Mouse (Mus musculus): ENCODE results near the gene Dse.
"Not testable (repeated sequence)": the region's sequence is repeated elsewhere in the genome, so short reads cannot be mapped to it uniquely, and the experiment has no call there.

Dse gene

GRCm38 (mm10) chr10:34207503-34207850 lies at the start of gene Dse:
Dse (minus strand) TSS chr10:34207715.
- DNase-seq (ENCODE audit: low spot score) = peak; percentile 6

DNA sequence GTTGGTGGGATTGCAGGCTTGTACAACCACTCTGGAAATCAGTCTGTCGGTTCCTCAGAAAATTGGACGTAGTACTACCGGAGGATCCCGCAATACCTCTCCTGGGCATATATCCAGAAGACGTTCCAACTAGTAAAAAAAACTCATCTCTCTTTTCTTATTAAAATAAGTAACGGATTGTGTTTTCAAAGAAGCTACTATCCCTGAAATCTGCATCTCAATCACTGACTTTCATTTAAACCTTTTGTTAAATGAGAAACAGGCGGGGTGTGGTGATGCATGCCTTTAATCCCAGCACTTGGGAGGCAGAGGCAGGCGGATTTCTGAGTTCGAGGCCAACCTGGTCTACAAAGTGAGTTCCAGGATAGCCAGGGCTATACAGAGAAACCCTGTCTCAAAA lies 45.3 kb upstream of the Dse start:
- not testable (repeated sequence) for DNase-seq (ENCODE audit: low spot score)

DNA sequence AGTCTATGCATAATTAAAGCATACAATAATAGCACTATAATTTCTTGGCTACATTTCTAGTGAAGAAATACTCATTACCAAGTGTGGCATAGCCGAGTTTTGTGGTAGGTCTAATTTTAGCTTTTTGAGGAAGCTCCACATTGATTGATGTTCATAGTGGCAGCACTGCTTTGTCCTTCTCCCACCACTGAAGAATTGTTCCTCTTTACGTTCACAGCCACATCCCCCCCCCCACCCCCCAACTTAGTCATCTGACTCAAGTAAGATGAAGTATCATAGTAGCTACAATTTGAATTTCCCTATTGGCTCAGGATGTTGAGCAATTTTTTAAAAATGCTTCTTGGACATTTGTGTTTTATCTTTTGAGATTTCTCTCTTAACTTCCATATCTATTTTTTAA lies 42.1 kb upstream of the Dse start:
- no peak for DNase-seq (ENCODE audit: low spot score)

- no peak for DNase-seq (ENCODE audit: low spot score)
These were observed 40.2 kb upstream of the Dse start for GRCm38 (mm10) chr10:34247757-34248156.

DNA sequence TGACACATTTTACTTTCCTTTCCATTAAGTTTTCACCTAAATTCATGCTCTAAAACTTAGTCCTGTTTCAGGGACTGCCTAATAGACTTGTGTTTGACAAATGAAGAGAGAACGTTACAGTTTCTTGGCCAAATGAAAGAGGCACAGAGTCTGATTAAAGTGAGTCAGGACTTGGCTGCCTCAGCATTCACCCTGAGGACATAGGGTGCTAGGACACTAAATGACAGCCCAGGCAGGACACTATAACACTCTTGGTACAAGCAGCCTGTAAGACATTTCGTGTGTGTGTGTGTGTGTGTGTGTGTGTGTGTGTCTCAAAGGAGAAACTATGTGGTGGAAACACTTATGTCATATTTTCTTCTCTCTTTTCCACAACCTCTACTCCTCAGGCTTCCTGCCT lies 38.6 kb upstream of the Dse start:
- DNase-seq (ENCODE audit: low spot score) = no peak

- no peak for DNase-seq (ENCODE audit: low spot score)
These were observed 37.2 kb upstream of the Dse start for GRCm38 (mm10) chr10:34244745-34245144.

DNA sequence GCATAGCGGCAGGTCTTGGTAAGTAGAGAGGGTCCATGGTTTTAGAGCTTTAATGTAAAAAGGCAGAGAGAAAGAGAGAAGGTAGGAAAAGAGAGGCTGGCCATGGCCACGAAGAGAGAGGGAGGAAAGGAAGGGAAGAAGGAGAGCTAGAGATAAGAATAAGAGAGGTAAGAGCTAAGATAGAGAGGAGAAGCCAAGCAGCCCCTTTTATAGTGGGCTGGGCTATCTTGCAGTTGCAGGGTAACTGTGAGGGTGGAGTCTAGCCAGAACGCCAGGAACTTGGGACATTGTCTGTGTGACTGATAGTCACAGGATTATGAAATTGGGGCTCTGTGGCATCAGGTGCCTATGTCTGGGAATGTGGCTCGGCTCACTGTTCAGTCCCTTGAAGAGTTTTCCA lies 31.0 kb upstream of the Dse start:
- DNase-seq (ENCODE audit: low spot score) = no peak

DNA sequence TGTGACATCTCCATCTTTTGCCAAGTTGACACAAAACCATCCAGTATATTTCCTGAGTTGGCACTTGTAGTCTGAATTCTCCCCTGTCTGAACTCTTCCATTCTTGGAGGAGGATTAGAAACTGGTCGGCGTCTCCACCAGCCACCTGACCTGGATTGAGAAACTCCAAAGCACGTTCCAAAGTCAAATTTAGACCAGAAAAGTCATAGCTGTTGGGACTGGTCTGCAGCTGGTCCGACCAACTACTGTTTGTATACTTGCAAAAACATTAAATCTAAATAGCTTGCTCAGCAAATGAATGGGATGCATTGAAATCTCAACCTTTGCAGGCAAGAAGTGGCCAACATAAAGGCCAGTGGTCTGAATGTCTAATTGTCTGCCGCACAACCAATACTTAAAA lies 29.1 kb upstream of the Dse start:
- no peak for DNase-seq (ENCODE audit: low spot score)

DNA sequence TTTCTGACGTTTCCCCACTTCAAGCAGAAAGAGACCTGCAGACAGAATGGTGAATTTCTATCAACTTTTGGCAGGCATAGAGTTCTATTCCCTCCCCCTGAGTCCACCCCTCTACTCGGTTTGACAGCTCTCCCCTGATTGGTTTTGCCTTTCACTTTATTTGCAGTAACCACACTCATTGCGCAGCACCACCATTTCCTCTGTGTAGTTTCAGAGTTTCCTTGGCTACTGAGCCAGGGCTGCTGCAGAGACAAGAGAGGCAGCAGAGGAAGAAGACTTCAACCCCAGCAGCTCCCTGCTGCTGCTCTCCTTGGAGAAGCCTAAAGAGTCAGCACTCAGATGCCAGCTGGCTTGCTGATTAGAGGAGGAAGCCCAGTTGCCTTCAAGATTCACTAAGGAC lies 27.9 kb upstream of the Dse start:
- DNase-seq (ENCODE audit: low spot score) = no peak

DNA sequence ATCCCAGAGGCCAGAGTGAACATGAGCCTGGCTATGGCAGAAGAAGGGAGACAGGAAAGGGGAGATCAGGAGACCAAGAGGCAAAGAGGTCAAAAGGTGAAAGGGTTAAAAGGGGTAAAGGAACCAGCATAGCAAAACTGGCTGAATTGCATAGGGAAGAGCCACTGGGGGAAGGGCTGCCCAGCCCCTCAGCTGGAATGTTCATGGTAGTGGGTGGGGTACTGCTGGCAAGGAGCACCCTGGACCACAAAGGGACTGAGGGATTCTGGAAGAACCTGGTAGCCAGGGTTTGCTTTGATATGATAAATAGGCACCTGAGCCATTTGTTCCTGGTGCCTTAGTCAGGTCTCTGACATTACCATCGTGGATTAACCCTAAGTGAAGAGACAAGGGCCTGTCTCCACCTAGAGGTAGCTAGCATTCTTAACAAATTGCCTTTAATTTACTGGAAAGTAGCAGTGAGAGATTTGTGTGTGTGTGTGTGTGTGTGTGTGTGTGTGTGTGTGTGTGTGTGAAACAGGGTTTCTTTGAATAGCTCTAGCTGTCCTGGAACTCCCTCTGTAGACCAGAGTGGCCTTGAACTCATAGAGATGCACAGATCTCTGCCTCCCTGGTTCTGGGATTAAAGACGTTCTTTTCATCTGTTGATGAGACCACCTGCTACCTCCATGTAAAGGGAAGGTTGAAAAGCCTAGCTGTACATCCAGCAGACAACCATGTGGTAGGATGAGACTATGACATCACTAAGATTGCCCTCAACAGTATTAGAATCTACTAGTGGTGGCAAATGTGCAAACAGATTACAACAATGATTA lies 26.6 kb upstream of the Dse start:
- no peak for DNase-seq (ENCODE audit: low spot score)

DNA sequence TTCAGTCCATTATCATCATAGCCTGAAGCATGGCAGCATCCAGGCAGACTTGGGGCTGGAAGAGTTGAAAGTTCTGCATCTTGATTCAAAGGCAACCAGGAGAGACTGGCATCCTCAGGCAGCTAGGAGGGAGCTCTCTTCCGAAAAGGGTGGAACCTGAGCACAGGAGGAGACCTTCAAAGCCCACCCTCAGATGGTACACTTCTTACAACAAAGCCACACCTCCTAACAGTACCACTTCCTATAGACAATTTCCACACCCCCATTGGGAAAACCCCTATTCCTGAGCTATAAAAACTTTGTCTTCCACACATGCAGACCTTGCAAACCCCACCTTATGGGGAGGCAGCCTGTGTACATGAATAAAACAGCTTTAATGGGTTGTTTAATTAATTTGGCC lies 25.9 kb upstream of the Dse start:
- no peak for DNase-seq (ENCODE audit: low spot score)

GRCm38 (mm10) chr10:34230121-34230675 lies 22.7 kb upstream of the Dse start:
- no peak for DNase-seq (ENCODE audit: low spot score)

- DNase-seq (ENCODE audit: low spot score) = no peak
These were observed 22.0 kb upstream of the Dse start for GRCm38 (mm10) chr10:34229491-34229890.

- no peak for DNase-seq (ENCODE audit: low spot score)
These were observed 16.1 kb upstream of the Dse start for GRCm38 (mm10) chr10:34223660-34224059.

DNA sequence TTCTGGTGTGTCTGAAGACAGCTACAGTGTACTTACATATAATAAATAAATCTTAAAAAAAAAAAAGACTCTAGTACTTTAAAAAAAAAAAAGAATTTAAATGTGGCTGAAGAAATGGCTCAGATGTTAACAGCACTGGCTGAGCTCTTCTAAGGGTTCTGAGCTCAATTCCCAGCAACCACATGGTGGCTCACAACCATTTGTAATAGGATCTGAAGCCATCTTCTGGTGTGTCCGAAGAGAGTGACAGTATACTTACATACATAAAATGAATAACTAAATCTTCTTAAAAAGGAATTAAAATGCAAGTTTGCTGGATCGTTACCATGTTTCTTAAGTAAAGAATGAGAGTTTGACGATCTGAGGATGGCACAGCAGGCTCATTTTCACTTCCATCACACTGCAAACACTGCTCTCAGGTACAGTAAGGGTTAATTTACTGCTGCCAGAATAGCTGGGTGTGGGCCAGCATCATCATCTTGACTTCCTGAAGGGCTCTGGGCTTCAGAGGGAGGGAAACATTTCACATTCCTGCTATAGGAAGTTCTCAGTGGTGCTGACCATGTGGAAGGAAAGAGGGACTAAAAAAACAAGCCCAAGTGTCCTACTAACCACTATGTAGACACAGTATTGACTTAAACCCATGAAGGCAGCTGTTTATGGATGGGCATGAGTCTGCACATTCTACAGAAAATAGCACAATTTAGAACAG lies 14.6 kb upstream of the Dse start:
- DNase-seq (ENCODE audit: low spot score) = no peak

- no peak for DNase-seq (ENCODE audit: low spot score)
These were observed 10.7 kb upstream of the Dse start for GRCm38 (mm10) chr10:34218191-34218590.

GRCm38 (mm10) chr10:34215667-34216066 lies 8.2 kb upstream of the Dse start:
- DNase-seq (ENCODE audit: low spot score) = no peak

GRCm38 (mm10) chr10:34209951-34210350 lies 2.4 kb upstream of the Dse start:
- DNase-seq (ENCODE audit: low spot score) = no peak

DNA sequence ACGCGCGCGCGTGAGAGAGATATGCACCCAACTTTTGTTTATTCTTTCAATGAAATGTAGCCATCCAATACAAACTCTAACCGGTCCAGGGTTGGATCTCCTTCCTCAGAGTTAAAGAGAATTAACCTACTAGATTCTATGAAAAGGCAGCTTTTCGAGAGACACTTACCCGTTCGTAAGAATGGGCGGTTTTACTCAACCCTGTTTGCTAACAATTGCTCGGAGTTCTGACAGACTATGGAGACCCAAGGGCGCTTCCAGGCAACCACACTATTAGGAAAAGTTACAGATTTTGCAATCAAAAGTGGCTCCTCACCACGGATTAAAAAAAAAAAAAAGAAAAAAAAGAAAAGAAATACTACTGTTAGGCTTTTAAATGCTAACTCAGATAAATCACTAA lies 516 bp upstream of the Dse start:
- DNase-seq (ENCODE audit: low spot score) = no peak

DNA sequence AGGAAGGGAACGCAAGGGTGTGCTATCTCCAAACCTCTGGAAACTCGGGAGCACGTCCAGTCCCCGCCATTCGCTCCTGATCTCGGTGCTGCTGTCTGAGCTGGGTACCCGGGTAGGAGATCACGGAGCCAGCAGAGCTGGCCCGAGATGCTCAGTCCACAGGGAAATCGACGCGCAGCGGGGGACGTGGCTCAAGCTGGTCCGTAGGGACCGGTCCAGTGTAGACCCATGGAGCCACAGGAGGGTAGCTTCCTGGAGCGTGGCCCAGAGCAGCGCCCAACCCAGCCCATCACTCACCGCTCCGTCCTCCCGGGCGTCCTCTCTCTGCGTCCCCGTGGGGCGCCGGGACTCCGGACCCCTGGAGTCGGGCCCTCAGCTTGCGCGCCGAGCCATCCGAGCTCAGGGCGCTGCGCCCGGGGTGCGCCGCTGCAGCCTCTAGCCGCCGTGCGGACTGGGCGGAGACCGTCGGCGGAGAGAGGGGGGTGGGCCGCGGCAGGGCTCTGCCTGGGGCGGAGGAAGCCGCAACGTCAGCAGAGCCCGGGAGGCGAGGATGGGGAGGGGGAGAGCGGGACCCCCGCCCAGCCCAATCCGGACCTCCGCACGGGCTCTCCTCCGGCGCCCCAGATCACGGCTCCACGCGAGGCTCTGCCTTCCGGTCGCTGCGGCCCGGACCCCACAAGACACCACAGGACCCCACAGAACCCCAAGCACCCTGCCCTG lies 572 bp downstream of the Dse start:
- peak; percentile 50 for DNase-seq (ENCODE audit: low spot score)

DNA sequence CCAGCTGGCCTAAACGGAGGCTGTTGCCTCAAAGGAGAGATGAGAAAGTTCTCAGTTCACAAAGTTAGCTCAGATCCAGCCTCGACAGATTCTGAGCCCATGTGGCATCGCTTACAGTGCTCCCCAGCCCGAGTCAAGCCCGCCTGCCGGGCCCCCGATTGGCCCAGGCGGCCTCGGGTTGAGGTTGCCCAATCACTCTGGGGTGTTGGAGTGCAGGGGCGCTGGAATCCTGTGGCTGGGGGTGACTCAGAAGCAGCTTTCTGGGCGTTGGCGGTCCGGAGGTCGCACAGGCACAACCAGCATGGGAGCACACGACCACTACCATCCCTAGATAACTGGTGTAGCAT lies 1.1 kb downstream of the Dse start:
- no peak for DNase-seq (ENCODE audit: low spot score)

GRCm38 (mm10) chr10:34205825-34206224 lies 1.7 kb downstream of the Dse start:
- no peak for DNase-seq (ENCODE audit: low spot score)

- no peak for DNase-seq (ENCODE audit: low spot score)
These were observed 6.8 kb downstream of the Dse start for GRCm38 (mm10) chr10:34200689-34201088.
